Mouse (Mus musculus): Measurements from ENCODE around the gene Gm7102.
"Not testable (repeated sequence)": the region's sequence is repeated elsewhere in the genome, so short reads cannot be mapped to it uniquely, and the experiment has no call there.

- not testable (repeated sequence) for TF ChIP-seq MAFK (IDR thresholded peaks at IDR 0.05; ENCODE audit: insufficient read depth, low read depth, low read length); CHD2 (IDR thresholded peaks at IDR 0.05; ENCODE audit: low read depth, low read length)
Observed at GRCm38 (mm10) chr19:61207506-61207905, 31.4 kb upstream of the Gm7102 start.
